10 mouse cellular contexts compared by ENCODE assay signal in the genomic region with DNA sequence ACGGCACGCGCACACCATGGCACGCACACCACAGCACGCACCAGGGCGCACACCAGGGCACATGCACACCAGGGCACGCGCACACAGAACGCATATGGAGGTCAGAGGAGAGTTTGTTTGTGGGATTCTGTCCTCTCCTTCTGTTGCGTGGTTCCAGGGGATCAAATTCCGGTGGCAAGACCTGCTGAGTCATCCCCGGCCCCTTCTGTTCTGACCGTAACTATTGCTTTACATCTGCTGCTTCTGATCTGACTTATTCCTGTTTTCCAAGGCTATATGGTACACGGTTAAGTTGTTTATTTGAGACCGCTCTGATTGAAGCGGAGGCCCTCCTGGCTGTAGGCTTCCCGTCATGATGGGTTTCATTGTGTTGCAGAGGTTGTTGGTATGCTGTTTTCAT. TPM values are rescaled to one million over a fixed set of nuclear protein-coding genes. Genes with fewer than 3 reads are reported as not detected.
DNase-seq lines count a peak whose midpoint lies in the region; ATAC-seq and TF ChIP-seq lines count a peak whose summit lies in the region.
"Had no signal": no experiment of that assay in that cellular context is flagged by ENCODE, and none has a peak within 500 bp of the region (broad histone marks: within the 10 kb centered on the region; RNA-seq: fewer than 3 reads in every experiment).

No protein-coding gene starts in this region.

- 70% methylated on average over 17 of the region's 17 CpGs for WGBS in kidney, embryonic 16.5 days
- WGBS in liver, embryonic 13.5 days (ENCODE audit: insufficient replicate concordance): 55% methylated on average over 17 of the region's 17 CpGs

- intact Hi-C loops in left cerebral cortex, postnatal 36 days (cut with DNase I): no loop called here
- intact Hi-C loops in left cerebral cortex, postnatal 4 days (cut with DNase I): no loop called here

- no peak overlapping the region for H3K27ac ChIP-seq in kidney, embryonic 16.5 days (ENCODE audit: low read length)
- H3K27ac ChIP-seq in bone marrow macrophage, adult 2 months (ENCODE audit: insufficient read depth, low read depth, low read length): no peak overlapping the region
- no peak overlapping the region for H3K27ac ChIP-seq in embryonic fibroblast, embryonic 13.5 days (ENCODE audit: insufficient read depth, low read length)
- no peak overlapping the region for H3K27ac ChIP-seq in liver, embryonic 13.5 days
- H3K27ac ChIP-seq: forebrain, embryonic 12.5 days had no signal

- no peaks in the 10 kb centered on the region for H3K36me3 ChIP-seq in kidney, embryonic 16.5 days (ENCODE audit: insufficient read depth, low read length)
- no peaks in the 10 kb centered on the region for H3K36me3 ChIP-seq in liver, embryonic 13.5 days
- H3K36me3 ChIP-seq: forebrain, embryonic 12.5 days had no signal

- no peaks in the 10 kb centered on the region for H3K27me3 ChIP-seq in kidney, embryonic 16.5 days (ENCODE audit: insufficient read depth, low read length)
- no peaks in the 10 kb centered on the region for H3K27me3 ChIP-seq in liver, embryonic 13.5 days
- H3K27me3 ChIP-seq: forebrain, embryonic 12.5 days had no signal

- no peak for TF ChIP-seq CTCF in bone marrow macrophage, adult 2 months (IDR thresholded peaks at IDR 0.05; ENCODE audit: low read depth, low read length)
- no peak for TF ChIP-seq CTCF in embryonic fibroblast, embryonic 13.5 days (IDR thresholded peaks at IDR 0.05; ENCODE audit: borderline replicate concordance, insufficient read depth, low read length)

- H3K4me1 ChIP-seq in kidney, embryonic 16.5 days (ENCODE audit: insufficient read depth, low read length): no peaks in the 10 kb centered on the region
- H3K4me1 ChIP-seq in bone marrow macrophage, adult 2 months (ENCODE audit: control insufficient read depth, insufficient read depth, low read length): peaks cover 10% of the 10 kb centered on the region
- H3K4me1 ChIP-seq in embryonic fibroblast, embryonic 13.5 days (ENCODE audit: control insufficient read depth, insufficient read depth, low read length): no peaks in the 10 kb centered on the region
- H3K4me1 ChIP-seq in liver, embryonic 13.5 days (replicated peaks): no peaks in the 10 kb centered on the region
- H3K4me1 ChIP-seq: forebrain, embryonic 12.5 days had no signal

- TF ChIP-seq POLR2A in bone marrow macrophage, adult 2 months (IDR thresholded peaks at IDR 0.05; ENCODE audit: borderline replicate concordance, low read depth, low read length): no peak
- no peak for TF ChIP-seq POLR2A in embryonic fibroblast, embryonic 13.5 days (IDR thresholded peaks at IDR 0.05; ENCODE audit: low read depth, low read length)

- ATAC-seq in kidney, embryonic 16.5 days (ENCODE audit: low FRiP score, low TSS enrichment): no peak
- no peak for ATAC-seq in liver, embryonic 13.5 days (ENCODE audit: low read depth)
- ATAC-seq: lung, postnatal 0 days had no signal

- H3K4me2 ChIP-seq in kidney, embryonic 16.5 days (replicated peaks; ENCODE audit: low read depth, low read length): peak overlapping the region; percentile 33
- 0 out of 2 replicates have a peak overlapping the region, but pooled peaks have one; percentile 12 for H3K4me2 ChIP-seq in liver, embryonic 13.5 days
- H3K4me2 ChIP-seq: forebrain, embryonic 12.5 days had no signal

- no peak overlapping the region for H3K9ac ChIP-seq in kidney, embryonic 16.5 days (replicated peaks; ENCODE audit: low read length)
- H3K9ac ChIP-seq in liver, embryonic 13.5 days: no peak overlapping the region
- H3K9ac ChIP-seq: forebrain, embryonic 12.5 days had no signal

- peak overlapping the region; percentile 16 for H3K4me3 ChIP-seq in kidney, embryonic 16.5 days (ENCODE audit: low read length)
- peak overlapping the region; percentile 44 for H3K4me3 ChIP-seq in bone marrow macrophage, adult 2 months (ENCODE audit: insufficient read depth, low read length)
- peak overlapping the region; percentile 18; the same call in 1 of the 2 replicates for H3K4me3 ChIP-seq in embryonic fibroblast, embryonic 13.5 days (ENCODE audit: insufficient read depth, low read length)
- H3K4me3 ChIP-seq in liver, embryonic 13.5 days (replicated peaks): no peak overlapping the region
- H3K4me3 ChIP-seq: forebrain, embryonic 12.5 days had no signal

- H3K9me3 ChIP-seq in kidney, embryonic 16.5 days (ENCODE audit: low read length): peaks cover 6% of the 10 kb centered on the region; the same call in 1 of the 2 replicates
- no peaks in the 10 kb centered on the region for H3K9me3 ChIP-seq in liver, embryonic 13.5 days (replicated peaks)

- DNase-seq in kidney, adult 18-20 months: no peak
- DNase-seq in liver, embryonic 13.5 days: no peak
- no peak for DNase-seq in left cerebral cortex, postnatal 36 days (ENCODE audit: low spot score in 2 of 2)
- no peak for DNase-seq in left cerebral cortex, postnatal 4 days
- DNase-seq: kidney, postnatal 14 days had no signal

RNA-seq across cellular contexts. Expression of a gene that starts 9.2 kb away (rescaled TPM):
- polyA plus RNA-seq in kidney, embryonic 16.5 days (2015; fragmentation: Nextera tagmentation; extraction: Ambion mirVana): 4.9 and 6.2 TPM in 2 replicates
- not detected in 2 replicates for polyA plus RNA-seq in bone marrow macrophage, adult 2 months (2012; ENCODE audit: insufficient read depth, insufficient read length, missing spikeins)
- 1.9 and 2.1 TPM in 2 replicates for polyA plus RNA-seq in embryonic fibroblast, embryonic 13.5 days (2011; ENCODE audit: insufficient read length, low read depth, missing spikeins)
- polyA plus RNA-seq in liver, embryonic 13.5 days (2015; fragmentation: Nextera tagmentation; extraction: Ambion mirVana): 0.90 and 0.95 TPM in 2 replicates
- total RNA-seq in left cerebral cortex, postnatal 36 days (2021): 100 to 1,000 TPM; 122 to 133 TPM
- total RNA-seq in left cerebral cortex, postnatal 4 days (2021): 100 to 1,000 TPM; 116 to 117 TPM
